Mouse (Mus musculus): ENCODE measurements around the gene Htra1.

DNA sequence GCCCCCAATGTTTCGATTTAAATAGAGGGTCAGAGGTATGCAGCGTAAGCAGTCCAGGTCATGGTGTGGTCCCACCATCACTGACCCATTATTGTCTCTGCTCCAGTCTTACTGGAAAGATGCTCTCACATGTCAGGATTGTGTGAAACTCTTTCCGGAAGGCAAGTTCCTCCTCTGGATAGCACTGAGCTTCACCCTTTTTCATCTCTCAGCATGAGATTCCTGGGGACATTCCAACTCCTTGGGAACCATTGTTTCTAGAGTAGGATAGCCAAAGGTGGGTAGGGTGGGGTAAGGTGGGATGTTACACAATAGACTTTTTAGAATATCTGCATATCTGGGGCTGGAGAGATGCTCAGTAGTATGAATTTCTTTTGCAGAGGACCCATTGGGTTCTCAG is 9.8 kb downstream of the Htra1 start:
- TF ChIP-seq POLR2A (IDR thresholded peaks at IDR 0.05; ENCODE audit: control insufficient read depth, low read depth, low read length) (no peak), CTCF (IDR thresholded peaks at IDR 0.05; ENCODE audit: control insufficient read depth, insufficient read depth, insufficient replicate concordance, low read depth, low read length) (no peak)
